Mouse (Mus musculus): ENCODE results near the gene Zfx. TPM values are rescaled to one million over a fixed set of nuclear protein-coding genes. Genes with fewer than 3 reads are reported as not detected.

The Zfx gene
- polyA plus RNA-seq, 1 experiment: 3.8 TPM

GRCm38 (mm10) chrX:94121866-94122708 lies 1.4 kb downstream of the Zfx start:
- Histone ChIP-seq H3K27ac (ENCODE audit: insufficient read depth, low read length) (peak overlapping the region; percentile 97), H3K36me3 (ENCODE audit: control insufficient read depth, insufficient read depth, low read length) (no peaks in the 10 kb centered on the region), H3K4me3 (ENCODE audit: extremely low read depth, insufficient read depth, insufficient read length) (peak overlapping the region; percentile 74), H3K27me3 (ENCODE audit: control insufficient read depth, insufficient read depth, low read length) (no peaks in the 10 kb centered on the region), H3K4me1 (ENCODE audit: control insufficient read depth, insufficient read depth, insufficient read length) (peaks cover 2% of the 10 kb centered on the region; the same call in 1 of the 2 replicates)
- peak; percentile 73 to 75 for DNase-seq (ENCODE audit: low read depth in 1 of 2, low spot score in 2 of 2)
- WGBS: 29% methylated on average over 65 of the region's 65 CpGs
- TF ChIP-seq POLR2A (IDR thresholded peaks at IDR 0.05; ENCODE audit: low read depth, low read length) (peak; percentile 39), CTCF (IDR thresholded peaks at IDR 0.05; ENCODE audit: extremely low read depth, insufficient read depth, insufficient read length, insufficient replicate concordance) (no peak)

- peak overlapping the region; percentile 97 for H3K27ac ChIP-seq (ENCODE audit: insufficient read depth, low read length)
- no peak for TF ChIP-seq CTCF (IDR thresholded peaks at IDR 0.05; ENCODE audit: extremely low read depth, insufficient read depth, insufficient read length, insufficient replicate concordance)
- no peak for TF ChIP-seq POLR2A (IDR thresholded peaks at IDR 0.05; ENCODE audit: low read depth, low read length)
- DNase-seq (ENCODE audit: low read depth in 1 of 2, low spot score in 2 of 2): peak; percentile 6 to 11
- no peaks in the 10 kb centered on the region for H3K36me3 ChIP-seq (ENCODE audit: control insufficient read depth, insufficient read depth, low read length)
- 20% methylated on average over 24 of the region's 24 CpGs for WGBS
- H3K4me1 ChIP-seq (ENCODE audit: control insufficient read depth, insufficient read depth, insufficient read length): peaks cover 2% of the 10 kb centered on the region; the same call in 1 of the 2 replicates
- H3K4me3 ChIP-seq (ENCODE audit: extremely low read depth, insufficient read depth, insufficient read length): peak overlapping the region; percentile 74
- no peaks in the 10 kb centered on the region for H3K27me3 ChIP-seq (ENCODE audit: control insufficient read depth, insufficient read depth, low read length)
Observed at GRCm38 (mm10) chrX:94121161-94121856, 2.2 kb downstream of the Zfx start.

GRCm38 (mm10) chrX:94118350-94118749 lies 5.2 kb downstream of the Zfx start:
- H3K27ac ChIP-seq (ENCODE audit: insufficient read depth, low read length): no peak overlapping the region
- H3K36me3 ChIP-seq (ENCODE audit: control insufficient read depth, insufficient read depth, low read length): no peaks in the 10 kb centered on the region
- no peak for TF ChIP-seq POLR2A (IDR thresholded peaks at IDR 0.05; ENCODE audit: low read depth, low read length)
- TF ChIP-seq CTCF (IDR thresholded peaks at IDR 0.05; ENCODE audit: extremely low read depth, insufficient read depth, insufficient read length, insufficient replicate concordance): no peak
- peaks cover 2% of the 10 kb centered on the region; the same call in 1 of the 2 replicates for H3K4me1 ChIP-seq (ENCODE audit: control insufficient read depth, insufficient read depth, insufficient read length)
- no peaks in the 10 kb centered on the region; the same call in 1 of the 2 replicates for H3K27me3 ChIP-seq (ENCODE audit: control insufficient read depth, insufficient read depth, low read length)
- H3K4me3 ChIP-seq (ENCODE audit: extremely low read depth, insufficient read depth, insufficient read length): no peak overlapping the region
- DNase-seq (ENCODE audit: low read depth in 1 of 2, low spot score in 2 of 2): no peak

GRCm38 (mm10) chrX:94115882-94116281 lies 7.6 kb downstream of the Zfx start:
- no peak for DNase-seq (ENCODE audit: low read depth in 1 of 2, low spot score in 2 of 2)
- Histone ChIP-seq H3K36me3 (ENCODE audit: control insufficient read depth, insufficient read depth, low read length) (no peaks in the 10 kb centered on the region), H3K4me1 (ENCODE audit: control insufficient read depth, insufficient read depth, insufficient read length) (peaks cover 2% of the 10 kb centered on the region; the same call in 1 of the 2 replicates), H3K4me3 (ENCODE audit: extremely low read depth, insufficient read depth, insufficient read length) (no peak overlapping the region), H3K27me3 (ENCODE audit: control insufficient read depth, insufficient read depth, low read length) (no peaks in the 10 kb centered on the region; the same call in 1 of the 2 replicates), H3K27ac (ENCODE audit: insufficient read depth, low read length) (no peak overlapping the region)
- 76% methylated on average over 6 of the region's 6 CpGs for WGBS
- TF ChIP-seq POLR2A (IDR thresholded peaks at IDR 0.05; ENCODE audit: low read depth, low read length): no peak
- TF ChIP-seq CTCF (IDR thresholded peaks at IDR 0.05; ENCODE audit: extremely low read depth, insufficient read depth, insufficient read length, insufficient replicate concordance): no peak

GRCm38 (mm10) chrX:94105964-94106363 lies 17.5 kb downstream of the Zfx start:
- Histone ChIP-seq H3K4me1 (ENCODE audit: control insufficient read depth, insufficient read depth, insufficient read length) (no peaks in the 10 kb centered on the region), H3K36me3 (ENCODE audit: control insufficient read depth, insufficient read depth, low read length) (no peaks in the 10 kb centered on the region; the same call in 1 of the 2 replicates), H3K4me3 (ENCODE audit: extremely low read depth, insufficient read depth, insufficient read length) (no peak overlapping the region), H3K27me3 (ENCODE audit: control insufficient read depth, insufficient read depth, low read length) (no peaks in the 10 kb centered on the region), H3K27ac (ENCODE audit: insufficient read depth, low read length) (no peak overlapping the region)
- 68% methylated on average over 2 of the region's 2 CpGs for WGBS
- no peak for TF ChIP-seq POLR2A (IDR thresholded peaks at IDR 0.05; ENCODE audit: low read depth, low read length)
- DNase-seq (ENCODE audit: low read depth in 1 of 2, low spot score in 2 of 2): no peak

- Histone ChIP-seq H3K36me3 (ENCODE audit: control insufficient read depth, insufficient read depth, low read length) (no peaks in the 10 kb centered on the region; the same call in 1 of the 2 replicates), H3K4me3 (ENCODE audit: extremely low read depth, insufficient read depth, insufficient read length) (no peak overlapping the region), H3K27me3 (ENCODE audit: control insufficient read depth, insufficient read depth, low read length) (no peaks in the 10 kb centered on the region), H3K4me1 (ENCODE audit: control insufficient read depth, insufficient read depth, insufficient read length) (no peaks in the 10 kb centered on the region), H3K27ac (ENCODE audit: insufficient read depth, low read length) (no peak overlapping the region)
- TF ChIP-seq CTCF (IDR thresholded peaks at IDR 0.05; ENCODE audit: extremely low read depth, insufficient read depth, insufficient read length, insufficient replicate concordance) (no peak), POLR2A (IDR thresholded peaks at IDR 0.05; ENCODE audit: low read depth, low read length) (no peak)
- no peak for DNase-seq (ENCODE audit: low read depth in 1 of 2, low spot score in 2 of 2)
Observed at GRCm38 (mm10) chrX:94102938-94103337, 20.6 kb downstream of the Zfx start.
